Mouse (Mus musculus): Measurements from ENCODE around the gene Dmac1. TPM values are rescaled to one million over a fixed set of nuclear protein-coding genes. Genes with fewer than 3 reads are reported as not detected.

The Dmac1 gene
- polyA plus RNA-seq, 1 experiment from 2014 or later: 127 TPM

DNA sequence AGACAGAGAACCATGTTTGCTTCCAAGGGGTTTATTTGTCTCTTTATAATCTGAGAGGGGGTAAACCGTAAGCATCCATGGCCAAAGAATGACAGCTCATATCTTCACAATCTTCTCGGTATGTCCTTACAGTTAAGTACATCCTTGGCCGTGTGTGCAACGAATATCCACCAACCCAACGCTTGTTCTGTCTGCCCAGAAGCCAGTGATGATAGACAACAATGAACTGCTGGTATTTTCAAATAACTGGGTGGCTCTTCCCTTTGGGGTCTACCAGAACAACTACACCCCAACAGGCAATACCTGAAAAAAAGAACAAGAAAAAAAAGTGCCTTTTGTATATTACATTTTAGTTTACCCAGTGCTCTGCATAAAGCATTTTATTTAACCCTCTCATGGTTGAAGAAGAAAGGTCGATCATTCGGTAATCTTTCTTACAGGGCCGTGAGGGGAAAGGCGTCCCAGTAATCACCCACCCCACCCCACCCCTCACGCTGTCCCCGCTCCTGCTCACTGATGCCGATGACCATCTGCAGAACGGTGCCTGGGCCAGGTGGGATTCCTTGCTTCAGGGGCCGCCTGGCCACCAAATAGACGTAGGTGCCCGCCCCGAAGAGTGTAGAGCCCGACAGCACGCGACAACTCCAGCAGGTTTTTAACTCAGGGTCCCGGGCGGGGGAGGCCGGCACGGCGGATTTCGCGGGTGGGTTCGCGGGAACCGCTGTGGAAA is 473 bp downstream of the Dmac1 start:
- Histone ChIP-seq H3K27me3 (replicated peaks; ENCODE audit: control insufficient read depth, insufficient read depth, low read length) (no peaks in the 10 kb centered on the region), H3K27ac (ENCODE audit: low read depth) (no peak overlapping the region), H3K4me3 (ENCODE audit: low read depth, low read length) (peak overlapping the region; percentile 73), H3K4me2 (ENCODE audit: low read length) (peak overlapping the region; percentile 61), H3K9me3 (ENCODE audit: control insufficient read depth, low read length) (no peaks in the 10 kb centered on the region), H3K4me1 (replicated peaks; ENCODE audit: control insufficient read depth, insufficient read depth, low read length) (no peaks in the 10 kb centered on the region), H3K9ac (ENCODE audit: low read length) (peak overlapping the region; percentile 70), H3K36me3 (ENCODE audit: control insufficient read depth, insufficient read depth, low read length) (peaks cover 13% of the 10 kb centered on the region)
- ATAC-seq (replicated peaks; ENCODE audit: low FRiP score, low TSS enrichment, low read depth): peak; percentile 81
- WGBS: 8% methylated on average over 30 of the region's 30 CpGs
- DNase-seq (ENCODE audit: low spot score): peak; percentile 56

DNA sequence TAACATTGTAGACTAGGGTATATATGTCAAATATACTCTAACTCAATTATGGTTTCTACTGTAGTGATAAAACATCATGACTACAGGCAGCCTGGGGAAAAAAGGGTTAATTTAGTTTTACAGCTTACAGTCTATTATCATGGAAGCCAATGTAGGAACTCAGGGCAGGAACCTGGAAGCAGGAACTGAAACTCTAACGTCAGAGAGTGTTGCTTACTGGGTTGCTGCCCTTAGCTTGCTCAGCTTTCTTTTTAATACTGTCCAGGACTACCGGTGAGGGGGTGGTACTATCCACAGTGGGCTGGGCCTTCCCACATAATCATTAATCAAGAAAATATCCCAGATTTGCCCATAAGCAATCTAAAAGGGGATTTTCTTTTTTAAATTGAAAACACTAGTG is 2.4 kb downstream of the Dmac1 start:
- Histone ChIP-seq H3K36me3 (ENCODE audit: control insufficient read depth, insufficient read depth, low read length) (peaks cover 13% of the 10 kb centered on the region), H3K27me3 (replicated peaks; ENCODE audit: control insufficient read depth, insufficient read depth, low read length) (no peaks in the 10 kb centered on the region), H3K4me2 (ENCODE audit: low read length) (no peak overlapping the region), H3K27ac (ENCODE audit: low read depth) (no peak overlapping the region), H3K4me3 (ENCODE audit: low read depth, low read length) (no peak overlapping the region), H3K4me1 (replicated peaks; ENCODE audit: control insufficient read depth, insufficient read depth, low read length) (no peaks in the 10 kb centered on the region), H3K9me3 (ENCODE audit: control insufficient read depth, low read length) (no peaks in the 10 kb centered on the region), H3K9ac (ENCODE audit: low read length) (no peak overlapping the region)
- DNase-seq (ENCODE audit: low spot score) (no peak), ATAC-seq (replicated peaks; ENCODE audit: low FRiP score, low TSS enrichment, low read depth) (no peak)
- 91% methylated on average over 2 of the region's 2 CpGs for WGBS

DNA sequence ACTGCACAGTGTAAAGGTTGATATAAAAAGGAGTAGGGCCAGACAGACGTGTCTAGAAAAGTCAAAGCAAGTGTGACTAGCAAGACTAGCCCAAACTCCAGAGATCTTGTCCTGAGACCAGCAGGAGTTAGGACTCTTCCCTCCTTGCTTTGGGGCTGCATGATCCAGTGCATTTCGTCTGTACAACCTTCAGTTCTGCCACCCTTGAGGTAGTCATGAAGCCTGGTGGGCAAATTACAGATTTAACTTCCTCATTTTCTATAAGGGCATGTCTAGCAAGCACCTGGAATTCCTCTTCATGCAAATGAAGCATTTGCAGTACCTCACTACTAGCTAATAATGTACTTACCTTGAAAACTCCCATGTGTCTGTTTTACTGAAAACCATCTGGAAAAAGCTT is 10.2 kb downstream of the Dmac1 start:
- H3K4me3 ChIP-seq (ENCODE audit: low read depth, low read length): no peak overlapping the region
- no peak for ATAC-seq (replicated peaks; ENCODE audit: low FRiP score, low TSS enrichment, low read depth)
- no peaks in the 10 kb centered on the region for H3K9me3 ChIP-seq (ENCODE audit: control insufficient read depth, low read length)
- no peak overlapping the region for H3K9ac ChIP-seq (ENCODE audit: low read length)
- H3K27ac ChIP-seq (ENCODE audit: low read depth): no peak overlapping the region
- H3K4me2 ChIP-seq (ENCODE audit: low read length): no peak overlapping the region
- DNase-seq (ENCODE audit: low spot score): no peak
- no peaks in the 10 kb centered on the region for H3K36me3 ChIP-seq (ENCODE audit: control insufficient read depth, insufficient read depth, low read length)
- WGBS: 84% methylated on average over 2 of the region's 2 CpGs
- no peaks in the 10 kb centered on the region for H3K27me3 ChIP-seq (replicated peaks; ENCODE audit: control insufficient read depth, insufficient read depth, low read length)
- no peaks in the 10 kb centered on the region for H3K4me1 ChIP-seq (replicated peaks; ENCODE audit: control insufficient read depth, insufficient read depth, low read length)

DNA sequence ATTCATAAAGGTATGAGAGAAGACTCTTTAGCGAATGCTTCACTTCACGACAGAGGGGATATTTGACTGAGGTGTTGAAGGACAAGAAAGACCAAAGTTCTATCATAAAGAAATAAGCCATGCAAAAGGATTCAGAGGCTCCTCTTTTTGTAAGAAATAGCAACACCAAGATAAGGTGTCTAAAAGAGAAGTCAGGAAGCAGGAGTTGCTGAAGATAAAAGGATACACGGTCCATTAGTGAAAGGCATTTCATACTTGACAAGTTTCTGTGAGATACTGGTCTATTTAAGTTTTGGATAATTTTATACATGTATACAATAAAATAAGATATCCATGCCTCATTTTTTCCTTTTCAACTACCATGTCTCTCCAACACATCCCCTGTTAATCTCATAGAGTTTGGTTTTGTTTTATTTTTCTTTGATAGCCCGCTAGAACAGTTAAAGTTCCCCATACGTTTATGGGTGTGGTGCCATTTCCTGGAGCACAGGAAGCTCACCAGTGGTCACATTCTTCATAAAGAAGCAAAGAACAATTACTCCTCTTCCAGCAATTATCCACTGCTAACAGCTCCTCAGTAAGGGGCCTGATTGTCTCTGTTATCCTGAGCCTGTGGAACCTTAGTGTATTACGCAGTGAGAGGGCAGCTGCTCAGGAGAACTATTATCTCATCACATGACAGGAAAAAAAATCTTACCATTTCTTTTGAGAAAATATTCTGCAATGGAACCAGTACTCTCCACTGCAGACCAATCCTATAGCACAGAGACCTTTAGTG is 11.1 kb downstream of the Dmac1 start:
- no peak overlapping the region for H3K27ac ChIP-seq (ENCODE audit: low read depth)
- no peaks in the 10 kb centered on the region for H3K27me3 ChIP-seq (replicated peaks; ENCODE audit: control insufficient read depth, insufficient read depth, low read length)
- H3K4me3 ChIP-seq (ENCODE audit: low read depth, low read length): no peak overlapping the region
- no peaks in the 10 kb centered on the region for H3K9me3 ChIP-seq (ENCODE audit: control insufficient read depth, low read length)
- no peaks in the 10 kb centered on the region for H3K36me3 ChIP-seq (ENCODE audit: control insufficient read depth, insufficient read depth, low read length)
- no peak overlapping the region for H3K9ac ChIP-seq (ENCODE audit: low read length)
- ATAC-seq (replicated peaks; ENCODE audit: low FRiP score, low TSS enrichment, low read depth) (no peak), DNase-seq (ENCODE audit: low spot score) (no peak)
- no peaks in the 10 kb centered on the region for H3K4me1 ChIP-seq (replicated peaks; ENCODE audit: control insufficient read depth, insufficient read depth, low read length)
- H3K4me2 ChIP-seq (ENCODE audit: low read length): no peak overlapping the region
- WGBS: 74% methylated on average over 6 of the region's 6 CpGs

DNA sequence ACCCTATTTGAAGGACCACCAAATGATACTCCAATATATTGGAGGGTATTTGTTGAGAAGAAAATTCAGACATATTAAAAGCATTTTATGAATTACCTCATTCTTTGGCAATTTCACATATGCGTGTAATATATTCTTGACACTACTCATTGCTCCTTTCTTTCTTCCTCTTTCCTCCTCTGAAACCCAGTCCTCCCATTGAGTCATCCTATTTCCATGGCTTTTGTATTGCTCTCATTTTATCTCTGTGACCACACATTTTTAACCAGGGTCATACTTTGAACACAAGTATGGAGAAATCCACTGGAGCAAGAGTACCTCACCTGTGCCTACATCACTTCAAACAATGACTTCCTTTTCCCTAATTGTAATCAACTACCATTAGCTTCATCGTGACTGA is 13.9 kb downstream of the Dmac1 start:
- no peaks in the 10 kb centered on the region for H3K27me3 ChIP-seq (replicated peaks; ENCODE audit: control insufficient read depth, insufficient read depth, low read length)
- WGBS: 92% methylated on average over 2 of the region's 2 CpGs
- DNase-seq (ENCODE audit: low spot score) (no peak), ATAC-seq (replicated peaks; ENCODE audit: low FRiP score, low TSS enrichment, low read depth) (no peak)
- H3K9ac ChIP-seq (ENCODE audit: low read length): no peak overlapping the region
- no peak overlapping the region for H3K4me2 ChIP-seq (ENCODE audit: low read length)
- H3K4me1 ChIP-seq (replicated peaks; ENCODE audit: control insufficient read depth, insufficient read depth, low read length): peaks cover 3% of the 10 kb centered on the region; the same call in 1 of the 2 replicates
- H3K27ac ChIP-seq (ENCODE audit: low read depth): no peak overlapping the region
- no peak overlapping the region for H3K4me3 ChIP-seq (ENCODE audit: low read depth, low read length)
- H3K36me3 ChIP-seq (ENCODE audit: control insufficient read depth, insufficient read depth, low read length): no peaks in the 10 kb centered on the region
- no peaks in the 10 kb centered on the region for H3K9me3 ChIP-seq (ENCODE audit: control insufficient read depth, low read length)

DNA sequence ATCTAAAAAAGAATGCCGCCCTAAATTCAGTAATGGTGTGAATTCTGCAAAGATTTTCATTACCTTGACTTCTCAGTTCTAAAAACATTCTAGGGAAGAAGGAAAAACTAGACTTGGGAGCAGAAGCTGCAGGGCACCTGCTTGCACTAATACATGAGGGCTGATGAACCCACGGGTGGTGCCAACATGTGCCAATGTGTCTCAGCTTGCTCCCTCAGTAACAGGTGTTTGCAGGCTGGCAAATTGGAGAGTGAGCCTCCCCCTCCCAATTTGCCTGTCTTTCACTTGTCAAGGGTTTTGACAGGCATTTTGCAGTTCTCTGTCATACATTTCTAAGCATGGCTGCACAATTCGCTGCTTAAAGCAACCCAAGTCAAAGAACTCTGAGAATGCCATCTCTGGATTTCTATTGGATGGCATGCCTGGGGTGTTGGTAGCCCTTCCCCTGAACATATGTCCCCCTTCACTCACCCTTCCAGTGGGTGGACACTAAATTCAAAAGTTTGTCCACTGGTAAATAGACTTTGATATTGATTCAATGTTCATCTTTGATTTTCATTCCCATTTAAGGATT is 14.5 kb downstream of the Dmac1 start:
- H3K27me3 ChIP-seq (replicated peaks; ENCODE audit: control insufficient read depth, insufficient read depth, low read length): no peaks in the 10 kb centered on the region
- no peaks in the 10 kb centered on the region for H3K36me3 ChIP-seq (ENCODE audit: control insufficient read depth, insufficient read depth, low read length)
- H3K4me2 ChIP-seq (ENCODE audit: low read length): no peak overlapping the region
- no peaks in the 10 kb centered on the region for H3K9me3 ChIP-seq (ENCODE audit: control insufficient read depth, low read length)
- no peak overlapping the region for H3K9ac ChIP-seq (ENCODE audit: low read length)
- ATAC-seq (replicated peaks; ENCODE audit: low FRiP score, low TSS enrichment, low read depth) (no peak), DNase-seq (ENCODE audit: low spot score) (no peak)
- H3K4me3 ChIP-seq (ENCODE audit: low read depth, low read length): no peak overlapping the region
- no peak overlapping the region for H3K27ac ChIP-seq (ENCODE audit: low read depth)
- 96% methylated on average over 3 of the region's 3 CpGs for WGBS
- H3K4me1 ChIP-seq (replicated peaks; ENCODE audit: control insufficient read depth, insufficient read depth, low read length): peaks cover 5% of the 10 kb centered on the region; the same call in 1 of the 2 replicates

DNA sequence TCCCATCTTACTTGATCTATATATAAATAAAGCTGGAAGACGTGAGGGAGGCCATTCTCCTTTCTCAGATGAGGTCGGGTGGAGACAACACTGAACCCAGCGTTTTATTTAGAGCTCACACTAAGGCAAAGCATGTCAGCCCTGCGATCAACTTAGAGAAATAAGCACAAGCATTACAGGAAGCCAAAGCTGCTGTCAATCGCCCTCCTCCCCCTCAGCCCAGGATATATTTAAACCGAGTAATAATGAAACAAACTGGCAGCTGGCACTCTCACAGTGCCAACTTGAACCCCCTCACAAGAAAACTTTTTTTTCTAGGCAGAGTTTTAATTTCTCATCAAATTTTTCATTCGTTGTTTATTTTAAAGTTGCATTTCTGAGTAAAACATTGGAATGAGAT is 15.7 kb downstream of the Dmac1 start:
- H3K4me2 ChIP-seq (ENCODE audit: low read length): no peak overlapping the region
- H3K27ac ChIP-seq (ENCODE audit: low read depth): no peak overlapping the region
- no peaks in the 10 kb centered on the region for H3K36me3 ChIP-seq (ENCODE audit: control insufficient read depth, insufficient read depth, low read length)
- WGBS: 42% methylated on average over 7 of the region's 7 CpGs
- no peaks in the 10 kb centered on the region for H3K9me3 ChIP-seq (ENCODE audit: control insufficient read depth, low read length)
- H3K27me3 ChIP-seq (replicated peaks; ENCODE audit: control insufficient read depth, insufficient read depth, low read length): no peaks in the 10 kb centered on the region
- ATAC-seq (replicated peaks; ENCODE audit: low FRiP score, low TSS enrichment, low read depth) (no peak), DNase-seq (ENCODE audit: low spot score) (no peak)
- peaks cover 5% of the 10 kb centered on the region; the same call in 1 of the 2 replicates for H3K4me1 ChIP-seq (replicated peaks; ENCODE audit: control insufficient read depth, insufficient read depth, low read length)
- no peak overlapping the region for H3K9ac ChIP-seq (ENCODE audit: low read length)
- H3K4me3 ChIP-seq (ENCODE audit: low read depth, low read length): no peak overlapping the region

DNA sequence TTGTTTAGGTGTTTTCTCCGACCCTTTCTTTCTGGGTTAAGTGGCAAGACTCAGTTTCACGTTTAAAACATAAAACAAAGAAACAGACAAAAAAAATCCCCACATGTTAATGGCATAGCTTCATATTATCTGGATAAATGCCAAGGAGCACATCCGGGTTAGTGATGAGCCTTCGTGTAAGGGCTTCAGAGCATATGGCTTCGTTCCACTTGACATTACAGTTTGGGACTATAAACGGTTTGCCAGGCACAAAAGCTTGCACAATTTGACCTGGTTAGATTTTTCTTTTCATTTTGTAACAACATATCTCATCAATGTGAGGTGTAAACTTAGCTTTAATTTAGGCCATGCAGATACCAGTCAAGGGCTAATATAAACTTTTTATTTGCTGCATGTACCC is 17.9 kb downstream of the Dmac1 start:
- H3K27me3 ChIP-seq (replicated peaks; ENCODE audit: control insufficient read depth, insufficient read depth, low read length): no peaks in the 10 kb centered on the region
- H3K36me3 ChIP-seq (ENCODE audit: control insufficient read depth, insufficient read depth, low read length): no peaks in the 10 kb centered on the region
- H3K4me2 ChIP-seq (ENCODE audit: low read length): no peak overlapping the region
- H3K27ac ChIP-seq (ENCODE audit: low read depth): no peak overlapping the region
- no peak for DNase-seq (ENCODE audit: low spot score)
- no peak for ATAC-seq (replicated peaks; ENCODE audit: low FRiP score, low TSS enrichment, low read depth)
- H3K9ac ChIP-seq (ENCODE audit: low read length): no peak overlapping the region
- H3K9me3 ChIP-seq (ENCODE audit: control insufficient read depth, low read length): no peaks in the 10 kb centered on the region
- whole genome bisulfite sequencing: 34% methylated on average over 6 of the region's 6 CpGs
- H3K4me3 ChIP-seq (ENCODE audit: low read depth, low read length): no peak overlapping the region
- H3K4me1 ChIP-seq (replicated peaks; ENCODE audit: control insufficient read depth, insufficient read depth, low read length): peaks cover 5% of the 10 kb centered on the region; the same call in 1 of the 2 replicates

Data from intestine, embryonic 14.5 days (tissue).